Mouse (Mus musculus): ENCODE measurements around the gene Xlr3a.
"Not testable (repeated sequence)": the region's sequence is repeated elsewhere in the genome, so short reads cannot be mapped to it uniquely, and the experiment has no call there.

Xlr3a gene

GRCm38 (mm10) chrX:73096941-73097508 is at the start of gene Xlr3a:
TSS of gene Xlr3a (minus strand) at chrX:73097095.
- peak in 1 of 2 experiments; percentile 1 for DNase-seq (ENCODE audit: low spot score in 2 of 2)

GRCm38 (mm10) chrX:73143218-73143618 is 46.3 kb upstream of the Xlr3a start:
- not testable (repeated sequence) for DNase-seq (ENCODE audit: low spot score in 2 of 2)

GRCm38 (mm10) chrX:73122859-73123829 is 26.2 kb upstream of the Xlr3a start:
- DNase-seq (ENCODE audit: low spot score in 2 of 2) = not testable (repeated sequence)

GRCm38 (mm10) chrX:73116747-73117146 is 19.9 kb upstream of the Xlr3a start, which contains the start of gene Gm14685:
TSS of gene Gm14685 (plus strand) at chrX:73117047.
- DNase-seq (ENCODE audit: low spot score in 2 of 2) = not testable (repeated sequence)

- DNase-seq (ENCODE audit: low spot score in 2 of 2) = not testable (repeated sequence)
Measured at GRCm38 (mm10) chrX:73082267-73083055, 14.4 kb downstream of the Xlr3a start, which contains the start of gene Xlr4a. TSS of gene Xlr4a (minus strand) at chrX:73082478.

- DNase-seq (ENCODE audit: low spot score in 2 of 2) = not testable (repeated sequence)
Measured at GRCm38 (mm10) chrX:73066765-73067312, 30.1 kb downstream of the Xlr3a start.

GRCm38 (mm10) chrX:73064415-73064793 is 32.5 kb downstream of the Xlr3a start, which contains the start of gene Pnma3:
TSS of gene Pnma3 (plus strand) at chrX:73064787.
- peak in 1 of 2 experiments; percentile 6 for DNase-seq (ENCODE audit: low spot score in 2 of 2)

- DNase-seq (ENCODE audit: low spot score in 2 of 2) = peak in 1 of 2 experiments; percentile 25
Measured at GRCm38 (mm10) chrX:73063512-73064414, 33.1 kb downstream of the Xlr3a start.

- DNase-seq (ENCODE audit: low spot score in 2 of 2) = no peak
Measured at GRCm38 (mm10) chrX:73062323-73062722, 34.6 kb downstream of the Xlr3a start.

- no peak for DNase-seq (ENCODE audit: low spot score in 2 of 2)
Measured at GRCm38 (mm10) chrX:73061528-73061927, 35.4 kb downstream of the Xlr3a start.

- DNase-seq (ENCODE audit: low spot score in 2 of 2) = peak; percentile 93 to 96
Measured at GRCm38 (mm10) chrX:73053860-73054563, 42.9 kb downstream of the Xlr3a start.

GRCm38 (mm10) chrX:73039666-73040065 is 57.2 kb downstream of the Xlr3a start:
- DNase-seq (ENCODE audit: low spot score in 2 of 2) = no peak

- no peak for DNase-seq (ENCODE audit: low spot score in 2 of 2)
Measured at GRCm38 (mm10) chrX:73038831-73039230, 58.1 kb downstream of the Xlr3a start.

GRCm38 (mm10) chrX:73037003-73037402 is 59.9 kb downstream of the Xlr3a start, which contains the start of gene Pnma5:
TSS of gene Pnma5 (minus strand) at chrX:73037103.
- no peak for DNase-seq (ENCODE audit: low spot score in 2 of 2)

All from right cerebral cortex, adult 2 months (tissue).